Mouse (Mus musculus) myocyte (in vitro differentiated cells): ENCODE data around the gene Furin.

ENCODE experiments used
- CEBPB ChIP-seq: IDR thresholded peaks from 2 replicates; pipeline ENCODE4 v1.6.1; 2011; ENCODE audit warnings: mild to moderate bottlenecking, moderate library complexity; ENCODE audit not compliant: poor library complexity, insufficient read depth, severe bottlenecking
- E2F4 ChIP-seq: IDR thresholded peaks from one replicate; pipeline ENCODE4 v1.6.1; 2011; ENCODE audit warnings: mild to moderate bottlenecking, control low read depth, moderate library complexity; ENCODE audit not compliant: insufficient read depth
- MAX ChIP-seq: IDR thresholded peaks from one replicate; pipeline ENCODE4 v1.6.1; 2011; ENCODE audit warnings: low read depth, mild to moderate bottlenecking, control low read depth
- MYOD1 ChIP-seq, 3 experiments: IDR thresholded peaks; one replicate each; pipeline ENCODE4 v1.6.1; 2011; ENCODE audit warnings: control low read depth in 2 of 3, low read depth in 2 of 3, mild to moderate bottlenecking in 2 of 3, moderate library complexity in 1 of 3; ENCODE audit not compliant: insufficient read length in 2 of 3, control insufficient read depth in 1 of 3
- POLR2A ChIP-seq: IDR thresholded peaks from one replicate; pipeline ENCODE4 v1.6.1; 2011; ENCODE audit warnings: low read depth, mild to moderate bottlenecking, control low read depth, moderate library complexity; ENCODE audit not compliant: insufficient read length
- POLR2AphosphoS2 ChIP-seq: IDR thresholded peaks from one replicate; pipeline ENCODE4 v1.6.1; 2011; ENCODE audit warnings: low read depth, control low read depth; ENCODE audit not compliant: insufficient read length
- TCF12 ChIP-seq: IDR thresholded peaks from one replicate; pipeline ENCODE4 v1.6.1; 2011; ENCODE audit warnings: mild to moderate bottlenecking, control low read depth; ENCODE audit not compliant: poor library complexity, insufficient read depth, severe bottlenecking
- USF1 ChIP-seq: IDR thresholded peaks from one replicate; pipeline ENCODE4 v1.6.1; 2011; ENCODE audit warnings: low read depth, mild to moderate bottlenecking, control low read depth, moderate library complexity

DNA sequence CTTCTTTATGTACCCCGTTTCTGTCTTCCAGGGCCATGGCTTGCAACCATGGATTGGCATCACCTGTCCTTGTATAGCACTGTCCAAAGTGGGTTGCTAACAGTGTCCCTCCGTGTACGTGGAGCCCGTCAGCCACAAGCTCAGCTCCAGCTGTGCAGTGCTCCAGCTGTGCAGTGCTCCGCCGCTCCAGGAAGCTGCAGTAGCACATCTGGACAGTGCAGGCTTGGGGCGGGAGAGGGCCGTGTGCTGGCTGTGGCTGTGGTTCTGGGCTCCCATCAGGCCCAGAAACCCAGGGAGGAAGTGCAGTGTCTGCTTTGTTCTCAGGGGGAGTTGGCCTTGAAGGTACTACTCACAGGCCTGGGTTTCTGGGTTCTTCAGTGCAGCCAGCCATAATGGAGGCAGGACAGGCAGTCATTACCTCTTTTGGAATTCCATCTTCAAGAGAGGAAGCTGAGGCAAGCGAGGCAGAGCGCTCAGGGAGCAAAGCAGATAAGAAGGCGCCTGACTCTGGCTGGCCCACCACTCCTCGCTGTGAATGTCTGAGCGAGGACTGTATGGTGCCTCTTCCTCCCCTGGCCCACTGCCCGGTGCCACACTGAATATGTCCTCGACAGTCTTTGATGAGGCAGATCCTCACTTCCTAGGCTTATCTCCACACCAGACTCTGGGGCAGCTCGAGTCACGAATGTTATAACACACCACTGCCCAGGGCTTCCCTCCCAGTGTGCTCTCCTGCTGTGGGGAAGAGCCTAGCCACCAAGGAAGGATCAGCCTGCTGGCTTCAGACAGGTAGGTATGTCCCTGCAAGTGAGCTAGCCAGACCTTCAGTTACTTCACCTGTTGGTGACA lies 39.4 kb upstream of the Furin start:
- TF ChIP-seq MYOD1 (IDR thresholded peaks at IDR 0.05; ENCODE audit: control insufficient read depth in 1 of 3, insufficient read length in 2 of 3, low read depth in 2 of 3) (no peak), USF1 (no peak), POLR2A (no peak), E2F4 (no peak), POLR2AphosphoS2 (no peak), CEBPB (no peak), MAX (no peak), TCF12 (no peak)
